Mouse (Mus musculus): ENCODE data around the gene Pbld1.
A peak's percentile ranks its signal among the peaks of the same experiment; 100 is the strongest.

Gene Pbld1

GRCm38 (mm10) chr10:63059862-63060261, at the start of gene Pbld1:
TSS of gene Pbld1 (plus strand) at chr10:63060162.
- DNase-seq (ENCODE audit: extremely low spot score), result no peak

- no peak for DNase-seq (ENCODE audit: extremely low spot score)
These were observed 49.7 kb upstream of the Pbld1 start for GRCm38 (mm10) chr10:63010268-63010667.

- no peak for DNase-seq (ENCODE audit: extremely low spot score)
These were observed 48.4 kb upstream of the Pbld1 start for GRCm38 (mm10) chr10:63011556-63011955.

GRCm38 (mm10) chr10:63013476-63013875, 46.5 kb upstream of the Pbld1 start:
- no peak for DNase-seq (ENCODE audit: extremely low spot score)

- no peak for DNase-seq (ENCODE audit: extremely low spot score)
These were observed 45.8 kb upstream of the Pbld1 start for GRCm38 (mm10) chr10:63014168-63014567.

GRCm38 (mm10) chr10:63019304-63019703, 40.7 kb upstream of the Pbld1 start:
- DNase-seq (ENCODE audit: extremely low spot score), result no peak

- DNase-seq (ENCODE audit: extremely low spot score), result no peak
These were observed 38.3 kb upstream of the Pbld1 start for GRCm38 (mm10) chr10:63021702-63022101.

GRCm38 (mm10) chr10:63022541-63023120, 37.3 kb upstream of the Pbld1 start:
- DNase-seq (ENCODE audit: extremely low spot score), result no peak

GRCm38 (mm10) chr10:63023121-63023748, 36.7 kb upstream of the Pbld1 start:
- DNase-seq (ENCODE audit: extremely low spot score), result no peak

GRCm38 (mm10) chr10:63023749-63024579, 36.0 kb upstream of the Pbld1 start, which contains the start of the genes Hnrnph3 and Pbld2:
TSS of gene Hnrnph3 (minus strand) at chr10:63024217.
TSS of gene Pbld2 (plus strand) at chr10:63024315.
- DNase-seq (ENCODE audit: extremely low spot score), result peak; percentile 100

- DNase-seq (ENCODE audit: extremely low spot score), result no peak
These were observed 35.4 kb upstream of the Pbld1 start for GRCm38 (mm10) chr10:63024580-63024910.

- DNase-seq (ENCODE audit: extremely low spot score), result no peak
These were observed 34.9 kb upstream of the Pbld1 start for GRCm38 (mm10) chr10:63025016-63025415.

GRCm38 (mm10) chr10:63025491-63026011, 34.4 kb upstream of the Pbld1 start:
- DNase-seq (ENCODE audit: extremely low spot score), result peak; percentile 53

- peak; percentile 62 for DNase-seq (ENCODE audit: extremely low spot score)
These were observed 33.7 kb upstream of the Pbld1 start for GRCm38 (mm10) chr10:63026156-63026794.

- DNase-seq (ENCODE audit: extremely low spot score), result no peak
These were observed 33.2 kb upstream of the Pbld1 start for GRCm38 (mm10) chr10:63026795-63027160.

GRCm38 (mm10) chr10:63027376-63028161, 32.4 kb upstream of the Pbld1 start:
- no peak for DNase-seq (ENCODE audit: extremely low spot score)

GRCm38 (mm10) chr10:63028396-63028795, 31.6 kb upstream of the Pbld1 start:
- no peak for DNase-seq (ENCODE audit: extremely low spot score)

- DNase-seq (ENCODE audit: extremely low spot score), result no peak
These were observed 27.7 kb upstream of the Pbld1 start for GRCm38 (mm10) chr10:63032267-63032666.

GRCm38 (mm10) chr10:63032956-63033355, 27.0 kb upstream of the Pbld1 start:
- DNase-seq (ENCODE audit: extremely low spot score), result no peak

GRCm38 (mm10) chr10:63038571-63039320, 21.2 kb upstream of the Pbld1 start:
- DNase-seq (ENCODE audit: extremely low spot score), result no peak
